Mouse (Mus musculus): ENCODE measurements around the gene B4galt5.
A peak's percentile ranks its signal among the peaks of the same experiment; 100 is the strongest.

The B4galt5 gene

GRCm38 (mm10) chr2:167334312-167334711 lies 14.7 kb downstream of the B4galt5 start:
- no peak for DNase-seq (ENCODE audit: extremely low read depth, low read depth, low spot score)

GRCm38 (mm10) chr2:167333450-167333849 lies 15.5 kb downstream of the B4galt5 start:
- no peak for DNase-seq (ENCODE audit: extremely low read depth, low read depth, low spot score)

GRCm38 (mm10) chr2:167332336-167332987 lies 16.5 kb downstream of the B4galt5 start:
- DNase-seq (ENCODE audit: extremely low read depth, low read depth, low spot score): no peak

- peak; percentile 92 for DNase-seq (ENCODE audit: extremely low read depth, low read depth, low spot score)
Observed at GRCm38 (mm10) chr2:167331432-167331921, 17.5 kb downstream of the B4galt5 start.

- DNase-seq (ENCODE audit: extremely low read depth, low read depth, low spot score): no peak
Observed at GRCm38 (mm10) chr2:167330581-167330980, 18.4 kb downstream of the B4galt5 start.

- no peak for DNase-seq (ENCODE audit: extremely low read depth, low read depth, low spot score)
Observed at GRCm38 (mm10) chr2:167329478-167330262, 19.3 kb downstream of the B4galt5 start.

GRCm38 (mm10) chr2:167328340-167328739 lies 20.6 kb downstream of the B4galt5 start:
- no peak for DNase-seq (ENCODE audit: extremely low read depth, low read depth, low spot score)

GRCm38 (mm10) chr2:167326582-167326981 lies 22.4 kb downstream of the B4galt5 start:
- no peak for DNase-seq (ENCODE audit: extremely low read depth, low read depth, low spot score)

GRCm38 (mm10) chr2:167324151-167324930 lies 24.6 kb downstream of the B4galt5 start:
- DNase-seq (ENCODE audit: extremely low read depth, low read depth, low spot score): no peak

GRCm38 (mm10) chr2:167323116-167323515 lies 25.9 kb downstream of the B4galt5 start:
- DNase-seq (ENCODE audit: extremely low read depth, low read depth, low spot score): no peak

- no peak for DNase-seq (ENCODE audit: extremely low read depth, low read depth, low spot score)
Observed at GRCm38 (mm10) chr2:167321372-167321771, 27.6 kb downstream of the B4galt5 start.

GRCm38 (mm10) chr2:167318981-167319380 lies 30.0 kb downstream of the B4galt5 start:
- DNase-seq (ENCODE audit: extremely low read depth, low read depth, low spot score): no peak

GRCm38 (mm10) chr2:167316724-167317187 lies 32.2 kb downstream of the B4galt5 start:
- DNase-seq (ENCODE audit: extremely low read depth, low read depth, low spot score): no peak

GRCm38 (mm10) chr2:167314491-167314890 lies 34.5 kb downstream of the B4galt5 start:
- no peak for DNase-seq (ENCODE audit: extremely low read depth, low read depth, low spot score)

- no peak for DNase-seq (ENCODE audit: extremely low read depth, low read depth, low spot score)
Observed at GRCm38 (mm10) chr2:167313501-167314326, 35.3 kb downstream of the B4galt5 start.

- no peak for DNase-seq (ENCODE audit: extremely low read depth, low read depth, low spot score)
Observed at GRCm38 (mm10) chr2:167310121-167310520, 38.9 kb downstream of the B4galt5 start.

- no peak for DNase-seq (ENCODE audit: extremely low read depth, low read depth, low spot score)
Observed at GRCm38 (mm10) chr2:167309286-167309685, 39.7 kb downstream of the B4galt5 start.

GRCm38 (mm10) chr2:167307716-167308115 lies 41.3 kb downstream of the B4galt5 start:
- DNase-seq (ENCODE audit: extremely low read depth, low read depth, low spot score): no peak

- DNase-seq (ENCODE audit: extremely low read depth, low read depth, low spot score): no peak
Observed at GRCm38 (mm10) chr2:167306626-167307541, 42.1 kb downstream of the B4galt5 start.

- DNase-seq (ENCODE audit: extremely low read depth, low read depth, low spot score): no peak
Observed at GRCm38 (mm10) chr2:167306273-167306594, 42.7 kb downstream of the B4galt5 start.
